Mouse (Mus musculus) cortical plate, adult 2 months (tissue): ENCODE measurements around the gene Pus7.

Experiments used
- CTCF ChIP-seq: fragments of 200-500 bp; IDR thresholded peaks from 2 replicates; pipeline ENCODE4 v1.5.1; 2011; ENCODE audit warnings: mild to moderate bottlenecking, control low read depth, low read length; ENCODE audit not compliant: insufficient read depth; ENCODE audit errors: extremely low read depth
- POLR2A ChIP-seq: fragments of 200-500 bp; IDR thresholded peaks from 2 replicates; pipeline ENCODE4 v1.6.1; 2011; ENCODE audit warnings: mild to moderate bottlenecking, low read length, control low read depth; ENCODE audit not compliant: insufficient read depth; ENCODE audit errors: extremely low read depth

- TF ChIP-seq POLR2A (no peak), CTCF (no peak)
Measured at GRCm38 (mm10) chr5:23718881-23719328, 64.6 kb downstream of the Pus7 start.
